Mouse (Mus musculus): ENCODE data around the gene Churc1.

DNA sequence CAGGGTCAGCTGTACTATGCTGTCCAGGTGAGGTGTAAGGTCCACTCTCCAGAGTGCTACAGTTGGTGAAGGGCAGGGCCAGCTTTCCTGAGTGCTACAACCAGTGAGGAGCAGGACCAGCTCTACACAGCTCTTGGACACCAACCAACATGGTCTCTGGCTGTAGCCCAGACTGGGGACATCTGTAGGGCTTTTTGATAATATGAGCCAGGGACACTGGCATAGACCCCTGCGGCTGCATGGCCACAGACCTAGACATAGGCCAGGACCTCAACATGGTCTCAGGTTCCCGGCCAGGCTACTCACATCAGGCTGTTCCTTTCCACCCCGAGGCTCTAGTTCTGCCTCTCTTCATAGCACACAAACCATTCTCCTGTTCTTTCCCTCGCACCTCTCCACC, 37.4 kb upstream of the Churc1 start:
- no peak for TF ChIP-seq ZNF384 (IDR thresholded peaks at IDR 0.05; ENCODE audit: low read depth, low read length)
- TF ChIP-seq CHD2 (IDR thresholded peaks at IDR 0.05; ENCODE audit: low read depth, low read length): no peak

Measured in ES-E14 (cell line).